Mouse (Mus musculus) thymus, adult 2 months (tissue): ENCODE data around the gene Rfx6.

Experiments used
- CTCF ChIP-seq: fragments of 200-500 bp; IDR thresholded peaks from 2 replicates; pipeline ENCODE4 v1.5.1; 2012; ENCODE audit warnings: mild to moderate bottlenecking, control low read depth, low read length, moderate library complexity, borderline replicate concordance; ENCODE audit not compliant: control insufficient read depth, poor library complexity, insufficient read depth; ENCODE audit errors: extremely low read depth
- POLR2A ChIP-seq: fragments of 200-500 bp; IDR thresholded peaks from 2 replicates; pipeline ENCODE4 v1.6.1; 2012; ENCODE audit warnings: mild to moderate bottlenecking, low read length, control low read depth, moderate library complexity; ENCODE audit not compliant: control insufficient read depth, poor library complexity, insufficient read depth; ENCODE audit errors: extremely low read depth

DNA sequence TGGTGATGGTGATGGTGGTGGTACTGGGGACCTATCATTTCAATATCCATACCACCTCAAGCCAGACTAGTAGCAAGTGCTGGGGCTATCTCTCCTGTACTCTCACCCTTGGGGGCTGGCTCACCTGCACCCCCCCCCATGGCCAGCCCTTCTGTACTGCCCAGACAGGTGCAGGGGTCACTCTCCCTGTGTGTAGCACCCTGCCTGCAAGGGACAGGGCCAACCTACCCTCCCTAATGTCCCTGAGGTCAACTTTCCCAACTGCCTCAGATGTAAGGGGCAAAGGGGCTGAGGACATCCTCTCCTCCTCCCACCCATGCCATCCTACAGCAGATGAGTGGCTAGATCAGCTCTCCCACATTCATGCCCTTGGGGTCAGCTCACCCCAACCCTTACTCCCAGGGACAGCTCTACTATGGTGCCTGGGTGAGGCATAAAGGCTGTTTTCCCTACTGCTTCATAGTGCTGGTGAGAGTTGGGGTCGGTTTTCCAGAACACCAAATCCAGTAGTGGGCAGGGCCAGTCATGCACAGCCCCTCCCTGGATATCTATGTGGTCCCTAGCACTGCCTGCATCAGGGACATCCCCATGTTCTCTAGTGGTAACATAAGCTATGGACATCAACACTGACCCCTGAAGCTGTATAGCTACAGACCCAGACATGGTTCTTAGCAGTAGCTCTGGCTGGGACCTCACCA is 5.3 kb upstream of the Rfx6 start:
- TF ChIP-seq CTCF (no peak), POLR2A (no peak)
